Mouse (Mus musculus): ENCODE results near the gene Olfr390. TPM values are rescaled to one million over a fixed set of nuclear protein-coding genes. Genes with fewer than 3 reads are reported as not detected.

The Olfr390 gene
- not detected for polyA plus RNA-seq (2014; fragmentation: Illumina TruSeq; extraction: RNeasy Lipid Tissue Mini Kit (QIAGEN cat#74804); ENCODE audit: low read depth, low replicate concordance)

GRCm38 (mm10) chr11:73782664-73783063 lies at the start of gene Olfr390:
TSS of gene Olfr390 (plus strand) at chr11:73782964.

GRCm38 (mm10) chr11:73780613-73781012 lies 2.2 kb upstream of the Olfr390 start, which contains the start of gene Olfr389:
TSS of gene Olfr389 (minus strand) at chr11:73780713.

GRCm38 (mm10) chr11:73802952-73803351 lies 20.2 kb downstream of the Olfr390 start, which contains the start of gene Olfr391-ps:
TSS of gene Olfr391-ps (minus strand) at chr11:73803052.

GRCm38 (mm10) chr11:73816949-73817348 lies 34.2 kb downstream of the Olfr390 start, which contains the start of gene Olfr392:
TSS of gene Olfr392 (minus strand) at chr11:73817049.

Other genes starting within 250 kb of the Olfr390 start
- gene Olfr385, start 190.0 kb upstream of the Olfr390 start, polyA plus RNA-seq (2014; fragmentation: Illumina TruSeq; extraction: RNeasy Lipid Tissue Mini Kit (QIAGEN cat#74804); ENCODE audit: low read depth, low replicate concordance): not detected
- not detected for gene Olfr384, start 184.4 kb upstream of the Olfr390 start, polyA plus RNA-seq (2014; fragmentation: Illumina TruSeq; extraction: RNeasy Lipid Tissue Mini Kit (QIAGEN cat#74804); ENCODE audit: low read depth, low replicate concordance)
- gene Zfp735, start 94.2 kb upstream of the Olfr390 start, polyA plus RNA-seq (2014; fragmentation: Illumina TruSeq; extraction: RNeasy Lipid Tissue Mini Kit (QIAGEN cat#74804); ENCODE audit: low read depth, low replicate concordance): not detected
- gene Olfr389, start 2.3 kb upstream of the Olfr390 start, polyA plus RNA-seq (2014; fragmentation: Illumina TruSeq; extraction: RNeasy Lipid Tissue Mini Kit (QIAGEN cat#74804); ENCODE audit: low read depth, low replicate concordance): not detected
- not detected for gene Olfr391-ps, start 20.1 kb downstream of the Olfr390 start, polyA plus RNA-seq (2014; fragmentation: Illumina TruSeq; extraction: RNeasy Lipid Tissue Mini Kit (QIAGEN cat#74804); ENCODE audit: low read depth, low replicate concordance)
- gene Olfr392, start 34.1 kb downstream of the Olfr390 start, polyA plus RNA-seq (2014; fragmentation: Illumina TruSeq; extraction: RNeasy Lipid Tissue Mini Kit (QIAGEN cat#74804); ENCODE audit: low read depth, low replicate concordance): not detected
- gene Olfr393, start 68.5 kb downstream of the Olfr390 start, polyA plus RNA-seq (2014; fragmentation: Illumina TruSeq; extraction: RNeasy Lipid Tissue Mini Kit (QIAGEN cat#74804); ENCODE audit: low read depth, low replicate concordance): not detected
- not detected for gene Olfr394, start 107.8 kb downstream of the Olfr390 start, polyA plus RNA-seq (2014; fragmentation: Illumina TruSeq; extraction: RNeasy Lipid Tissue Mini Kit (QIAGEN cat#74804); ENCODE audit: low read depth, low replicate concordance)
- gene Olfr395, start 126.3 kb downstream of the Olfr390 start, polyA plus RNA-seq (2014; fragmentation: Illumina TruSeq; extraction: RNeasy Lipid Tissue Mini Kit (QIAGEN cat#74804); ENCODE audit: low read depth, low replicate concordance): not detected
- gene Olfr23, start 153.7 kb downstream of the Olfr390 start, polyA plus RNA-seq (2014; fragmentation: Illumina TruSeq; extraction: RNeasy Lipid Tissue Mini Kit (QIAGEN cat#74804); ENCODE audit: low read depth, low replicate concordance): not detected
- not detected for gene Olfr397, start 177.9 kb downstream of the Olfr390 start, polyA plus RNA-seq (2014; fragmentation: Illumina TruSeq; extraction: RNeasy Lipid Tissue Mini Kit (QIAGEN cat#74804); ENCODE audit: low read depth, low replicate concordance)
- not detected for gene Olfr398, start 207.4 kb downstream of the Olfr390 start, polyA plus RNA-seq (2014; fragmentation: Illumina TruSeq; extraction: RNeasy Lipid Tissue Mini Kit (QIAGEN cat#74804); ENCODE audit: low read depth, low replicate concordance)

Measured in liver, adult 10 weeks (tissue).